Mouse (Mus musculus): ENCODE measurements around the gene Sytl4. TPM values are rescaled to one million over a fixed set of nuclear protein-coding genes. Genes with fewer than 3 reads are reported as not detected.

Gene Sytl4
- total and polyA plus RNA-seq, 2 experiments: 0.71 to 2.3 TPM

- Histone ChIP-seq H3K36me3 (ENCODE audit: control insufficient read depth, insufficient read depth, low read length) (no peaks in the 10 kb centered on the region), H3K79me2 (ENCODE audit: control insufficient read depth, insufficient read depth, low read length) (no peaks in the 10 kb centered on the region), H3K4me1 (ENCODE audit: control insufficient read depth, insufficient read depth, low read length) (no peaks in the 10 kb centered on the region), H3K9ac (ENCODE audit: low read depth, low read length) (no peak overlapping the region), H3K4me3 (ENCODE audit: insufficient read depth, low read depth, low read length) (no peak overlapping the region), H3K27ac (replicated peaks; ENCODE audit: insufficient read depth, low read depth, low read length) (no peak overlapping the region), H3K27me3 (ENCODE audit: control insufficient read depth, insufficient read depth, low read length) (no peaks in the 10 kb centered on the region)
- DNase-seq (ENCODE audit: extremely low read depth, low read depth, low spot score): no peak
- 81% methylated on average over 4 of the region's 4 CpGs for WGBS
- TF ChIP-seq CTCF (IDR thresholded peaks at IDR 0.05; ENCODE audit: low read depth, low read length): no peak
- TF ChIP-seq POLR2A (IDR thresholded peaks at IDR 0.05; ENCODE audit: extremely low read depth, insufficient read depth, low read length): no peak
These were observed 60.4 kb downstream of the Sytl4 start for GRCm38 (mm10) chrX:133921187-133921586.

GRCm38 (mm10) chrX:133914219-133914618 is 67.4 kb downstream of the Sytl4 start:
- Histone ChIP-seq H3K4me3 (ENCODE audit: insufficient read depth, low read depth, low read length) (no peak overlapping the region), H3K79me2 (ENCODE audit: control insufficient read depth, insufficient read depth, low read length) (no peaks in the 10 kb centered on the region), H3K27ac (replicated peaks; ENCODE audit: insufficient read depth, low read depth, low read length) (no peak overlapping the region), H3K9ac (ENCODE audit: low read depth, low read length) (no peak overlapping the region), H3K27me3 (ENCODE audit: control insufficient read depth, insufficient read depth, low read length) (no peaks in the 10 kb centered on the region), H3K4me1 (ENCODE audit: control insufficient read depth, insufficient read depth, low read length) (no peaks in the 10 kb centered on the region; the same call in 1 of the 2 replicates), H3K36me3 (ENCODE audit: control insufficient read depth, insufficient read depth, low read length) (no peaks in the 10 kb centered on the region)
- peak; percentile 10 for DNase-seq (ENCODE audit: extremely low read depth, low read depth, low spot score)
- no peak for TF ChIP-seq POLR2A (IDR thresholded peaks at IDR 0.05; ENCODE audit: extremely low read depth, insufficient read depth, low read length)
- no peak for TF ChIP-seq CTCF (IDR thresholded peaks at IDR 0.05; ENCODE audit: low read depth, low read length)
- WGBS: 28% methylated on average over 7 of the region's 7 CpGs

- no peak overlapping the region for H3K9ac ChIP-seq (ENCODE audit: low read depth, low read length)
- DNase-seq (ENCODE audit: extremely low read depth, low read depth, low spot score): no peak
- H3K27me3 ChIP-seq (ENCODE audit: control insufficient read depth, insufficient read depth, low read length): no peaks in the 10 kb centered on the region
- TF ChIP-seq POLR2A (IDR thresholded peaks at IDR 0.05; ENCODE audit: extremely low read depth, insufficient read depth, low read length) (no peak), CTCF (IDR thresholded peaks at IDR 0.05; ENCODE audit: low read depth, low read length) (no peak)
- H3K4me1 ChIP-seq (ENCODE audit: control insufficient read depth, insufficient read depth, low read length): no peaks in the 10 kb centered on the region; the same call in 1 of the 2 replicates
- no peak overlapping the region for H3K27ac ChIP-seq (replicated peaks; ENCODE audit: insufficient read depth, low read depth, low read length)
- 88% methylated on average over 3 of the region's 3 CpGs for WGBS
- no peak overlapping the region for H3K4me3 ChIP-seq (ENCODE audit: insufficient read depth, low read depth, low read length)
- H3K36me3 ChIP-seq (ENCODE audit: control insufficient read depth, insufficient read depth, low read length): no peaks in the 10 kb centered on the region
- no peaks in the 10 kb centered on the region for H3K79me2 ChIP-seq (ENCODE audit: control insufficient read depth, insufficient read depth, low read length)
These were observed 68.6 kb downstream of the Sytl4 start for GRCm38 (mm10) chrX:133913006-133913405.

- no peak overlapping the region for H3K27ac ChIP-seq (replicated peaks; ENCODE audit: insufficient read depth, low read depth, low read length)
- no peak overlapping the region for H3K9ac ChIP-seq (ENCODE audit: low read depth, low read length)
- H3K36me3 ChIP-seq (ENCODE audit: control insufficient read depth, insufficient read depth, low read length): no peaks in the 10 kb centered on the region
- 49% methylated on average over 10 of the region's 10 CpGs for WGBS
- H3K4me1 ChIP-seq (ENCODE audit: control insufficient read depth, insufficient read depth, low read length): no peaks in the 10 kb centered on the region; the same call in 1 of the 2 replicates
- no peaks in the 10 kb centered on the region for H3K79me2 ChIP-seq (ENCODE audit: control insufficient read depth, insufficient read depth, low read length)
- no peak overlapping the region for H3K4me3 ChIP-seq (ENCODE audit: insufficient read depth, low read depth, low read length)
- peak; percentile 22 for DNase-seq (ENCODE audit: extremely low read depth, low read depth, low spot score)
- TF ChIP-seq POLR2A (IDR thresholded peaks at IDR 0.05; ENCODE audit: extremely low read depth, insufficient read depth, low read length) (no peak), CTCF (IDR thresholded peaks at IDR 0.05; ENCODE audit: low read depth, low read length) (no peak)
- no peaks in the 10 kb centered on the region for H3K27me3 ChIP-seq (ENCODE audit: control insufficient read depth, insufficient read depth, low read length)
These were observed 70.1 kb downstream of the Sytl4 start for GRCm38 (mm10) chrX:133911397-133912103.

- no peaks in the 10 kb centered on the region for H3K79me2 ChIP-seq (ENCODE audit: control insufficient read depth, insufficient read depth, low read length)
- no peak for DNase-seq (ENCODE audit: extremely low read depth, low read depth, low spot score)
- no peaks in the 10 kb centered on the region for H3K4me1 ChIP-seq (ENCODE audit: control insufficient read depth, insufficient read depth, low read length)
- no peaks in the 10 kb centered on the region for H3K27me3 ChIP-seq (ENCODE audit: control insufficient read depth, insufficient read depth, low read length)
- H3K27ac ChIP-seq (replicated peaks; ENCODE audit: insufficient read depth, low read depth, low read length): no peak within 1 kb of the TSS
- no peak for TF ChIP-seq POLR2A (IDR thresholded peaks at IDR 0.05; ENCODE audit: extremely low read depth, insufficient read depth, low read length)
- no peak for TF ChIP-seq CTCF (IDR thresholded peaks at IDR 0.05; ENCODE audit: low read depth, low read length)
- no peaks in the 10 kb centered on the region for H3K36me3 ChIP-seq (ENCODE audit: control insufficient read depth, insufficient read depth, low read length)
- no peak within 1 kb of the TSS for H3K9ac ChIP-seq (ENCODE audit: low read depth, low read length)
- WGBS: 24% methylated on average over 3 of the region's 3 CpGs
- no peak within 1 kb of the TSS for H3K4me3 ChIP-seq (ENCODE audit: insufficient read depth, low read depth, low read length)
These were observed 73.4 kb downstream of the Sytl4 start, which contains the start of gene Srpx2 for GRCm38 (mm10) chrX:133908261-133908660. Gene Srpx2, plus strand, starts transcription at chrX:133908426.

GRCm38 (mm10) chrX:133898014-133898542 is 83.5 kb downstream of the Sytl4 start, which contains the start of gene Tspan6:
Gene Tspan6, minus strand, starts transcription at chrX:133898429.
- no peak for TF ChIP-seq POLR2A (IDR thresholded peaks at IDR 0.05; ENCODE audit: extremely low read depth, insufficient read depth, low read length)
- peak; percentile 4; the same call in 1 of the 2 replicates for TF ChIP-seq CTCF (IDR thresholded peaks at IDR 0.05; ENCODE audit: low read depth, low read length)
- Histone ChIP-seq H3K4me3 (ENCODE audit: insufficient read depth, low read depth, low read length) (peak within 1 kb of the TSS; percentile 48), H3K27ac (replicated peaks; ENCODE audit: insufficient read depth, low read depth, low read length) (no peak within 1 kb of the TSS), H3K27me3 (ENCODE audit: control insufficient read depth, insufficient read depth, low read length) (no peaks in the 10 kb centered on the region), H3K79me2 (ENCODE audit: control insufficient read depth, insufficient read depth, low read length) (no peaks in the 10 kb centered on the region), H3K9ac (ENCODE audit: low read depth, low read length) (peak within 1 kb of the TSS; percentile 71; the same call in 1 of the 2 replicates), H3K4me1 (ENCODE audit: control insufficient read depth, insufficient read depth, low read length) (0 out of 2 replicates have a peak, but pooled peaks cover 2% of the 10 kb centered on the region), H3K36me3 (ENCODE audit: control insufficient read depth, insufficient read depth, low read length) (no peaks in the 10 kb centered on the region)
- DNase-seq (ENCODE audit: extremely low read depth, low read depth, low spot score): peak; percentile 23
- WGBS: 2% methylated on average over 32 of the region's 33 CpGs
